Mouse (Mus musculus) adrenal gland, postnatal 25 days (tissue): ENCODE measurements around the gene Cyp2w1. TPM values are rescaled to one million over a fixed set of nuclear protein-coding genes. Genes with fewer than 3 reads are reported as not detected.
A peak's percentile ranks its signal among the peaks of the same experiment; 100 is the strongest.
"Not testable (repeated sequence)": the region's sequence is repeated elsewhere in the genome, so short reads cannot be mapped to it uniquely, and the experiment has no call there.

Experiments used
- DNase-seq: peaks from one replicate; pipeline ENCODE4 v3.0.0; 2021; ENCODE audit warnings: mixed read lengths
- total RNA-seq: library from RNA; stranded (reverse); gene quantifications from 2 replicates; pipeline ENCODE4 v1.2.3, GENCODE M21; 2021

The Cyp2w1 gene
- total RNA-seq, 1 experiment from 2014 or later = not detected

DNA sequence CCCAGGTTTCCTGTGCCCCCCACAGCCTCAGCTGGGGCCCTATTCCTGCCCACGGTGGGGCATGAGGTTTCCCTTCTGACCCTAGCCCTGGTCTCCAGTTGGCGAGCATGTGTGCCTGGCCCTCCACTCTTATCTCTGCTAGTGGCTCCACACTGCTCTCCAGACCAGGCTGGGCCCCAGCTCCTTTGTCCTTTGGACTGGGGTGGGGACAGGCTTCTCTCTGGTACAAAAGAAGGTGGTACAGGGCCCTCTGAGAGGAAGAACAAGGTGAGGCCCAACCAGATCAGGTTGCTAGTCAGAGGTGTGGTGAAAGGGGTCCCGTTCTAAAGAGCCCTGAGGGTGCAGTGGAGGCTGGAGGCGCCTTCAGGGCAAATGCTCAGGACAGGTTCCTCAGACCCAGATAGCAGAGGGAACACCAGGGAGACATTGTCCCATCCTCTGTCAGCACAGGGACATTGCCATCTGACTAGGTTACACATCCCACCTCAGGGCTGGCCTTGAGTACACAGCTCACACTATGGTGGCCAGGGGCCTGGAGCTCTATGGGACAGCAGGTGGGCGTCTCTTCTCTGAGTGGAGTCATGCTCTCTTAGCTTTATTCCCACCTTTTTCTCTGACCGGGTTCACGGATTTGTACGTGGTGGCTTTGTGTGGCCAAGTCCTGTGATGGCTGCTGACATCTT, 19.7 kb upstream of the Cyp2w1 start:
- no peak for DNase-seq

DNA sequence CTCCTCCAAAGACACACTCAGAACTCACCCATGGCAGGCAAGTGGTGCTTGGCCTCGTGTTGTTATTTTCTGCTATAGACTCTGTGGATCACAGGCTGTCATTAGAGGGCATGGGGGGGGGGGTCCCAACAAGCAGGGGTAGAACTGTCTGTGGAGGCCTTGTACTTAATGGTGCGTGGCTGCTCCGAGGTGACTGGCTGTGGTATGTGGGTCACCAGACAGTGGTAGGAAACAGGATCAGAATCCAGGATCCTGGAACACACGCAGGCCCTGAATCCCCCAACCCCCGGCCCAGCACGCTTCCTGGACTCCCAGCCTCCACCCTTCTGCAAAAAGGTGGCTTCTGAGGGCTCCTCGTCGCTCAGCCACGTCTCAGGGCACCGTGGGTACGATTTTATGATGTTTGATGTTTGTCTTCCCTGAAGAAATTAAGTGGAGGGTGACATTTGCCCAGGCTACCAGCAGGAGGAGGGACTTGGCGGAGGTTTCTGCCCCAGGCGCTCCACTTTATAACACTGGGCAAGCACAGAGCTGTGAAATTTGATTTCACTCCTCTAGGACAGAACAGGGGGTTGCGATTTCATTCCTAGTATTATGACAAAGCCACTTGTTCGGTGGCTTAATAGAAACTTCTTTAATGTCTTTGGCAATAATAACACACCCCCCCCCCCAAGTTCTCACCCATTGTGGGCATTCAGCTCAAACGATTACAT, 19.0 kb upstream of the Cyp2w1 start:
- DNase-seq = no peak

DNA sequence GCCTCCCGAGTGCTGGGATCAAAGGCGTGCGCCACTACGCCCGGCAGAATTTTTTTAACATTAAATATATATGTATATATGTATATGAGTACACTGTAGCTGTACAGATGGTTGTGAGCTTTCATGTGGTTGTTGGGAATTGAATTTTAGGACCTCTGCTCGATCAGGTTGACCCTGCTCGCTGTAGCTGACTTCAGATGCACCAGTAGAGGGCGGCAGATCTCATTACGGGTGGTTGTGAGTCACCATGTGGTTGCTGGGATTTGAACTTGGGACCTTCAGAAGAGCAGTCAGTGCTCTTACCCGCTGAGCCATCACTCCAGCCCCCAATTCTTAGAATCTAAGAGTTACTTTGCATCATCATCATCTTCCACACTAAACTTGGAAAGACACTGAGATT, 18.0 kb upstream of the Cyp2w1 start:
- not testable (repeated sequence) for DNase-seq

DNA sequence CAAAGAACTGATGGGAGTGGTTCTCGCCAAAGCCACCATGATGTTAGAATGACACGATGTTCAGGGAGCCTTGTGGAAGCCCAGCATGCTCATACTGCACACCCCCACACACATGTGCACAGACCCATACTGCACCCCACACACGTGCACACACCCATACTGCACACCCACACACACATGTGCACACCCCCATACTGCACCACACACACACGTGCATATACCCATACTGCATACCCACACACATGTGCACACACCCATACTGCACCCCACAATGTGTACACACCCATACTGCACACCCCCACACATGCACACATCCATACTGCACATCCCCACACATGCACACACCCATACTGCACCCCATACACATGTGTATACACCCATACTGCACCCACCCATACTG, 16.8 kb upstream of the Cyp2w1 start:
- DNase-seq = no peak

DNA sequence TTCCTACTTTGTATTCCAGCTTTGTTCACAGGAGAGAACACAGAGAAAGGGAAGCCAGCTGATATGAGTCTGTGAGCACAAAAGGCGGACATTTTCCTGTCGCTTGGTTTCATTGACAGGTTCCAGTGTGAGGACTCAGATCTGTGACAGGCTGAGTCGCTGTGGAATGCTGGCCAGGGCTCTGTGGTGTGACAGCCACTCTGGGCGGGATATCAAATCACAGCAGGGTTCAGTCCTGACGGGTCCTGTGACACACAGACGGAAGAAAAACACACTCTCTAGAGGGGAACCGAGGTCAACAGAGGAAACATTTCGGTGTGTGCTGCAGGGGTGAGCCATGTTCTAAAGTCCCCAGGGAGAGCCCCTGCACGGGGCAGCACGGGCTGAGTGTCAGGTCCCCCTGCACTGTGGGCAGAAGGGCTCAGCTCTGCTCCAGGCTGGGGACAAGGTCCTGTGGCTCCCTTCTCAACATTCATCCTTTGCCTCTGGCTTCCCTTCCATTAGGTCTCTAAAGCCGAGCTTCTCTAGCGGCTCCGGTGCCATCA, 14.5 kb upstream of the Cyp2w1 start:
- DNase-seq = no peak

DNA sequence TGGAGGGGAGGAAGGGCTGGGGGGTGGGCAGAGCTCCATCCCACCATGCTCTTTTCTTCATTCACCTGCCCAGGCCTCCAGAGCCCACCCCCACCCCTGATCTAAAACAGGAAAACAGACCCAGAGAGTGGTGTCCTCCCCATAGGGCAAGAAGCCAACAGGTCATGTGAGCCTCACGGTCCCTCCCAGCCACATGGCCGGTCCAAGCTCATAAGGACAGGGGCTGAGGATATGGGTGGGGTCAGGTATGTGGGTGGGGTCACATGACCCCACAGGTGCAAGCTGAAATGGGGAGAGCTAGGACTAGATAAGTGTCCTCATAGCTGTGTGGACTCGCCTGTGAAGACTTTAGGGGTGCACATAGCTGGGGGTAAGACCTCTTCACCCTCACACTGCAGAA, 14.0 kb upstream of the Cyp2w1 start:
- DNase-seq = no peak

DNA sequence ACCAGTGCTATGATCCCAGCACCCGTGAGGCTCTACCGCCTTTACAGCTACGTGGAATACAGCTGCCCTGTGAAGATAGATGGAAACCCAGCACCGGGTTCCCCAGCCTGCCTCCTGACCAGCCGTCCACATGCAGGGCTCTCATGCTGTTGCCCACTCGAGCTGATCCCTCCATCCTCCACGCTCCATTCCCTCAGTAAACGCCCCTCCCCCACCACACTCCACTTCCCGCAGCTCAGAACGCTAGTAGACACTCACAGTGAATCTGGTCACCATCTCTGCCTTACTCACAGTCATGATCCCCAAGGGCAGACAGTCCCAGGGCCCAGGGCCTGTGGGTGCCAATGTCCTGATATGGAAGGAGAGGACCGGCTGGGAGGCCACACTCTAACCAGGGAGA, 13.5 kb upstream of the Cyp2w1 start:
- DNase-seq = no peak

DNA sequence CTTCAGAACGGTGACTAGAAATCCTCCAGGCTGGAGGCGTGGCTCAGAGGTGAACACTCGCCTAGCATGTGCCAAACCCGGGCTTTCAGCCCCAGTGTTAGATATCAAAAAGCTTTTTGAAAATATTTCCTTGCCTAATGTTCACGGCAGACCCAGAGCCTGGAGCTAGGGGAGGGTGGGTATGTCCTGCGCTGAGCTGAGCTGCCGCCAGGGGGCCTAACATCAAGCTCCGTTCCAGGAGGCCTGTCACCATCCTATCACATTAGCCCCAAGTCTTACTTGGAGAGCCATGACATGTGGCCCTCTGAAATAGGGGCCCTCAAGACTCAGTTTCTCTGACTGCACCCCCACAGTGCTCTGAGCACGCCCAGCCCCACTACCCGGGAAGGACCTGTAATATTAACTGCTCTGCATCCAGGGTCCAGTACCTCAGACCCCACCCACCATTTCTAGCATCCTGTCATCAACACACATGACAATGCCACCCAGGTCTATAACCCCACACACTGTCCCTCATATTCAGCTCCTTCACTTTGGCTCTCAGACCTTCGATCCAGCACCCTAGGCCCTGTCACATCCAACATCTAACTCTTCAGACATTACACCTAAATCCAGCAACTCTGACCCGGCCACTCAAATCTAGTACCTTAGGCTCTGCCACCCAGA, 8.3 kb upstream of the Cyp2w1 start:
- peak; percentile 82 for DNase-seq

DNA sequence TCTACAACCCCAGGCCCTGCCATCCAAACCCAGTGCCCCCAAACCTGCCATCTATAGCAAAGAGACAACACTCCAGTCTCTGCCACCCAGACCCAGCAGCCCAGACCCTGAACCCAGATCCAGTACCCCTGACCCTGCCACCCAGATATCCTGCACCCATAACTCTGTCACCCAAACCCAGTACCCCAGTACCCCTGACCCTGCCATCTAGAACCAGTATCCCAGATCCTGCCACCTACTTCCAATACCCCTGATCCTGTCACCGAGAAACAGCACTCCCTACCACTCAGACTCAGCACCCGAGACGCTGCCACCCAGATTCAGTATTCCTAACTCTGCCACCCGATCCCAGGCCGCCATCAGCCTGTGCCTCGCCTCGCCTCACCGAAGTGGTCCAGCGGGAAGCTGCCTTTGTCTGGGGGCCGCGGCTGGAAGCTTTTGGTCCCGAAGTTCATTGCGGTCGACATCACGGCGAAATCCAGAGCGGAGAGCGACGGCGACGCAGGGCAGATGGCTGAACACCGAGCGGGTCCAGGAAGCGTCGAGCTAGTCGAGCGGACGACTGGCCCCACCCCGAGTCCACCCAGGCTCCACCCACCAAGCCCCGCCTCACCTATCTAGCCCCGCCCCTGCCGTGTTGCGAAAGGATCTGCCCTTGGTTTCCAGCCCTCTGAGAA, 7.6 kb upstream of the Cyp2w1 start:
- peak; percentile 97 for DNase-seq

DNA sequence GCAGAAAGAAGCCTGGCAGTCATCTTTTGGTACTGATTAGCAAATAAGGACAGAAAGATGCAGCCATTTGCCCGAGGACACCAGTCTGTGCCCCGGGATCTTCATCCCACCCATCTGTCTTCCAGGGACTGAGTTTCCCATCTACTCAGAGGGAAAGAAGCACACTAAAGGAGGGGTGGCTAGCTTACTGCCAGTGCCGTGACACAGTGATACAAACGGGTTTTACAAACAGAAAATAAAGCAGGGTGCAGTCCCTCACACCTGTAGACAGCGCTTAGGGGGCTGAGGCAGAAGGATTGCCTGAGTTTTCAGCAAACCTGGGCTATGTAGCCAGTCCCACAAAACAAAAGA, 7.1 kb upstream of the Cyp2w1 start:
- DNase-seq = no peak

DNA sequence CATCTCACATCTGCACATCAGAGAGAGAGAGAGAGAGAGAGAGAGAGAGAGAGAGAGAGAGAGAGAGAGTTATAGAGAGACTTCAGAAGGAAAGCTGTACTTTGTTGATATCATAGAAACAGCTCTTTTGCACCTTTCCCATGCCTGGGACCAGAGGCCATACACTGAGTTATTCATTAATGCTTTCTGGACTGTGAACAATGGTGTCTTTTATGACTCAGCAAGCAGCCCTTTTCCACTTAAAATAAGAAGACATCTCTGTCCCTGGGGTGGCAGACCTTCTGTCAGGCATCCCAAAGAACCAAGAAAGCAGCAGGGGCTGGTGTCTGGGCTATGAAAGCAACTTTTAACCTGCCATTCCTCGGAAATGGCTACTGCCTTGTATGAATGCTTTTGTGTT, 5.2 kb upstream of the Cyp2w1 start:
- no peak for DNase-seq

DNA sequence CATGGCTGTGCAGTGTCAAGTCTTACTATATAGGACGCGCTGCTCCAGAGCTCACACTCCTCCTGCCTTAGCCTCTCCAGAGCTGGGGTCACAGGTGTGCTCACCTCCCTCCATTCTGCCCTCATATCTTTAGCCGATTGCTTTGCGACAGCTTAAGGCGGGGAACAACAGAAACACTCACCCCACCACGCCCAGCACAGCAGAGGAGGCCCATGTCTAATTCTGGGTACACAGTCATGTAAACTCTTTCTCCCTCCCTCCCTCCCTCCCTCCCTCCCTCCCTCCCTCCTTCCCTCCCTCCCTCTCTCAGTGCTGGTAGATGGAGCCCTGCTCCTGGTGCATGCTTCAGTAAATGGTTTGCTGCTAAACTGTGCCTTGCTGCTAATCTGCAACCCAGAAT, 2.7 kb upstream of the Cyp2w1 start:
- DNase-seq = no peak

DNA sequence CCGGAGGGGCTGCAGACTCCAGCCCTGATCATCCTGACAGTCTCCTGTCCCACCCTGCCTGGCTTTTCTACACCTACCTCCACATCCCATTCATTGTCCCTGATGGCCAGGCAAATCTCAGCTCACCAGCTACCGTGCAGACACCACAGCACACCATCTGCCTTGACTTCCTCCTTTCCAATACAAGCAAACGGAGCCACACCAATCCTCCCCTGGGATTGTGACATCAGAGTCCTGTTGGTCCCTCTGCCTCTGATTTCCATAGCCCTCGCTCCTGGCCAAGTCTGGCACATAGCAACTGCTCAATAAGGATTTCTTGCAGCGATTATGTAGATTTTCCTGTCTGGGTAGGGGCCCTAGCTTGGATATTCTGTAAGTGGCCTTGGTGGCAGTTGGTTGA, 1.3 kb upstream of the Cyp2w1 start, which contains the start of gene Cox19:
TSS of gene Cox19 (minus strand) at position 285 of the 400 bp plus-strand sequence.
- no peak for DNase-seq

DNA sequence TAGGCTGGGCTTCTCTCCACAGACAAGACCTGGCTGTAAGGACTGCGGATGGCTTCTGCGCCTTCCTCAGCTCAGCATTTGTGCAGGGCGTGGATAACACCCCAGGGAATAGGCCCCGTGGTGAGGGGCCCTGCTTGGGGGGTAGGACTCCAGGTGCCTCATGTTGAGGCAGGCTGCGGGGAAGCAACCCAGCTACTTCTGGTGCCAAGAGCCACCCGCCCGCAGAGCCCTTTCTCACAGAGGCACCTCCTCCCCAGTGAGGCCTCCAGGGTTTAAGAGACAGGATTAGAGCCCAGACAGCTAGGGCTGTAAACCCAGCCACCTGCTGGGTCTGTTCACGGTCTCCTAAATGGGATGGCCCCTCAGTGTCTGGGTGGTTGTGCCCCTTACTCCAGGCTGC, 789 bp upstream of the Cyp2w1 start:
- no peak for DNase-seq

DNA sequence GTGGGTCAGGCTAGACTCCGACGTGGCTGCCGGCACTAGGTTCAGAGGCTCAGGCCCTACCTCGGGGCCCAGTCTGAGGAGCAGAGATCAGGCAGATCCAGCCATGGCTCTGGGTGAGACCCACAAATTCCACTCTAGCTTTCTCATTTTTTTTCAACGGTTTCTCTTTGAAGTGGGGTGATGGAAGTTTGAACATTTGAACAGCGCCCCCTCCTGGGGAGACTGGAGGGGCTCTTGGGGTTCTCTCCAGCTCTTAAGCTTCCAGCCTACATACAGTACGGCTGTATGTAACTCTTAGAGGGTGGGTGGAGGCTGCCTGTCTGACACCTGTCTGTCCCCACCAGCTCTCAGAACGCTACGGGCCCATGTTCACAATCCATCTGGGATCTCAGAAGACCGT, 1.1 kb downstream of the Cyp2w1 start:
- no peak for DNase-seq

DNA sequence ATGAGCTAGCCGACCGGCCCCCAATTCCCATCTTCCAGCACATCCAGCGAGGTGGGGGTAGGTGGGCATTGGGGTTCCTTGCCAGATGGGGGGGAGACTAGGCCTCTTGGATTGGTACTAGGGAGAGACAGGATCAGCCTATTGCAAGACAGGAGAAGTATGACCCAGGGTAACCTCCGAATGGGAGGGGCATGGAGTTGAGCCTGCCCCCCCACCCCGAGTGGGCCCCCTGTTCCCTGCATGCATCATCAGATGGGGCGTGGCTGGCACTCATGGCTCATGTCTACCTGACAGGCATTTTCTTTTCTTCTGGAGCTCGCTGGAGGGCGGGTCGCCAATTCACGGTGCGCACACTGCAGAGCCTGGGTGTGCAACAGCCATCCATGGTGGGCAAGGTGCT, 1.5 kb downstream of the Cyp2w1 start:
- no peak for DNase-seq

DNA sequence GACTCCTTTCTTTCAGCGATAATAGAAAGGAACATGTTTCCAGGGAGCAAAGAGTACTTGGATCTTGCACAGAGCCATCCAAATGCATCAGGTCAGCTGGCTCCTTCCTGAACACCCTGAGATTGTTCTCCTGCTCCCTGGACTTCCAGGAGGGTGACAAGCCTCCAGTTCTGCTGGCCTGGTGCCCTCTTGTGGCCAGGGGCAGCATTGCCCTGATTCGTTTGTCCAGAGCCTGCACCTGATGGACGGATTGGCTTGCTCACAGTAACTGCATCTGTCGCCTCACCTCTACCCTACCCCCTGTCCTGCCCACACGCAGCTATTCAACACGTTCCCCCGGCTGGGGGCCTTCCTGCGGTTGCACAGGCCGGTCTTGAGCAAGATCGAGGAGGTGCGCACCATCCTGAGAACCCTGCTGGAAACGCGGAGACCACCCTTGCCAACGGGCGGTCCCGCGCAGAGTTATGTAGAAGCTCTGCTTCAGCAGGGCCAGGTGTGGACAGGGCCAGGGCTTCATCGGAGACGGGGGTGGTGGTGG, 2.9 kb downstream of the Cyp2w1 start:
- peak; percentile 87 for DNase-seq

DNA sequence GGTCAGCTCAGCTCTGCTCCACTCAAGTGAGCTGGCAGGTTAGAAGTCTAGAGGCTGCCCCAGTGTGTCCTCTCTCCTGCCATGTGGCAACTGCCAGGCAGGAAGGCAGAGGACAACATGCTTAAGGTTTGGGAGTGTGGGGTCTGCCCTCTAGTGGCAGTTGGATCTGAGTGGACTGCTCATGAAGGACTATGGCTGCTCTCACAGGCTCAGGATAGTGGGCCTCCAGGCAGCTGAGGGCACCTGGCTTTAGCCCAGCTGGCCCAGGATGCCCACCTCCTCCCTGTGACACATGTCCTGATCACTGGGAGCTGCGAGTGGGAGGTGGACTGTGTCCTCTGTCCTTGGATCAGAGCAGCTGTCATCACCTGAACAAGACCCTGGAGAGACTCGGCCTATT, 6.2 kb downstream of the Cyp2w1 start:
- no peak for DNase-seq

DNA sequence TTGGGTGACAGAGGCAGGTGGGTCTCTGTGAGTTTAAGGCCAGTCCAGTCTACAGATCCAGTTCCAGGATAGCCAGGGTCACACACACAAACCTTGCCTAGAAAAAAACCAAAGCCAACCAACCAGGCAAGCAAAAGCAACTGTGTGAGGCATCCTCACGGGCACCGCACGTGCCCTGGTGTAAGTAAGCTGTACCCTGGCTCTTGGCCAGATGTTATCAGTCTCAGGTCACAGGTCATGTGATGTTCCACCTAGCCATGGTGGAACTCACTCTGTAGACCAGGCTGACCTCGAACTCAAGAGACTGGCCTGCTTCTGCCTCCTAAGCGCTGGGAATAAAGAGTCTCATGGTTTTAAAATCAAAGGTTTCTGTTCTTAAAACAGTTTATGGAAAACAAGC, 6.8 kb downstream of the Cyp2w1 start:
- no peak for DNase-seq

DNA sequence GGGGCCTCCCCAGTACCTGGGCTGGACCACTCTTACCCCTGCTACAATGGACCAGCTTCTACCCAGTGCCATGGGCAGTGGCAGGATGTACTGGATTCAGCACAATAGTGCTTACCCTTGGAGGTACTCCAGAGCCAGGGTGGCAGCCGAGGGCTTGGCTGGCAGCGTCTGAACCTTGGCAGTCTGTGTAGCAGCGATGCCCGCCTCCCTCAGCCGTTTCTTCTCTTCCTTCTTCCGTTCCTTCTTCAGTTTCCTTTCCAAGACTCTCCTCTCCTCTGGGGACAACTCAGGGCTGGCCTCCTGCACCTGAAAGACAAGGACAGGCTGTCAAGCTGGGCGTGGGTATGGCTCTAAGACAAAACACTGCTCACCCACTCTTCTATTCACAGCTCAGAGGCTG, 11.4 kb downstream of the Cyp2w1 start:
- DNase-seq = no peak

DNA sequence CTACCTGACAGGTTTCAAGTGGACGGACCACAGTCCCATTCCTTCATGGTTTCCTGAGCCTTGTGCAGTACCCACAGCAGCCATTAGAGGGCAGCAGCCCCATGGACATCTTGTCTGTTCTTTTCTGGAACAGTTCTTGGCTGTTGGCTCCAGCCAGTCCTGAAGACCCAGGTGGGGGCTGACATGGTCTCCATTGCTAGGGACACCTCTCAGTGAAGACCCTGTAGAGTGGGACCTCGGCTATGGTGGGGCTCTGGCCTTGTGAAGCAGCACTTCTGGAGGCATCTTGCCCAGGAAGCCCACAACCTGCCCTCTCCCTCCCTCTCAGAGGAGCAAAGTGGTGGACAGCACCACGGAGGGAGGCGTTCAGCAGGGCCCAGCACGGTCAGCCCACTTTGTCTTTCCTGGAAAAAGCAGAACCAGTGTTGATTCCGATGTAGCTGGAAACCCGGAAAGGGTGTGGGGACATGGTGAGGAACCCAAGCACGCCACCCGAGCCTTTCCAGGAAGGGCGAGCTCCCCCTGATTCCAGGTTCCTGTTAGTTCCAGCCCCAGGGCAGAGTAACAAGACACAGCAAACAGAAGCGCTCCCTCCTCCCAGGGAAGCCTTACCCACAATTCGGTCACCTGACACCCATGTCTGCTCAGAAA, 12.0 kb downstream of the Cyp2w1 start:
- peak; percentile 85 for DNase-seq
